Mouse (Mus musculus): Measurements from ENCODE around the gene Gstp2. TPM values are rescaled to one million over a fixed set of nuclear protein-coding genes. Genes with fewer than 3 reads are reported as not detected.
"Not testable (repeated sequence)": the region's sequence is repeated elsewhere in the genome, so short reads cannot be mapped to it uniquely, and the experiment has no call there.

The Gstp2 gene
- total and polyA plus RNA-seq, 2 experiments from 2014 or later, result 9.7 to 17.0 TPM

GRCm38 (mm10) chr19:4068717-4069410 is 23.0 kb upstream of the Gstp2 start:
- Histone ChIP-seq H3K4me1 (ENCODE audit: control insufficient read depth, insufficient read depth) (no peaks in the 10 kb centered on the region), H3K4me3 (ENCODE audit: low read depth, low read length) (no peak overlapping the region), H3K27me3 (ENCODE audit: control insufficient read depth, insufficient read depth, low read length) (no peaks in the 10 kb centered on the region), H3K9me3 (replicated peaks; ENCODE audit: control insufficient read depth, low read length) (no peaks in the 10 kb centered on the region), H3K27ac (ENCODE audit: low read depth) (no peak overlapping the region), H3K36me3 (replicated peaks; ENCODE audit: control insufficient read depth, insufficient read depth, low read length) (no peaks in the 10 kb centered on the region), H3K9ac (replicated peaks; ENCODE audit: low read depth, low read length) (no peak overlapping the region), H3K4me2 (ENCODE audit: low read depth, low read length) (no peak overlapping the region)
- DNase-seq (ENCODE audit: low spot score) (no peak), ATAC-seq (ENCODE audit: insufficient read depth, low read depth) (no peak)
- no peak for TF ChIP-seq CTCF (IDR thresholded peaks at IDR 0.05; ENCODE audit: low read depth)
- no peak for TF ChIP-seq EP300 (IDR thresholded peaks at IDR 0.05; ENCODE audit: low read depth)
- 76% methylated on average over 15 of the region's 15 CpGs for WGBS

DNA sequence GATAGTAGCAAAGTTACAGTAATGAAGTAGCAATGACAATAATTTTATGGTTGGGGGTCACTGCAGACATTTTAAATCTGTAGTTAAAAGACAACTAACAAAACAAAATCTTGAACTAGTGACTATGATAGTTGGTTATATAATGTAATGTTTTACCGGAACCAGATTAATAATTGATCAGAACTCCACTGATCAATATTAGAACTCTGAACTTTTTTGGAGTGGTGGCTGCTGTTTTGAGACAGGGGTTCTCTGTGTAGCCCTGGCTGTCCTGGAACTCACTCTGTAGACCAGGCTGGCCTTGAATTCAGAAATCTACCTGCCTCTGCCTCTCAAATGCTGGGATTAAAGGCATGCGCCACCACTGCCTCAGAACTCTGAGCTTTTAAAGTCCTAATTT is 22.4 kb upstream of the Gstp2 start:
- not testable (repeated sequence) for H3K36me3 ChIP-seq (replicated peaks; ENCODE audit: control insufficient read depth, insufficient read depth, low read length); H3K27ac ChIP-seq (ENCODE audit: low read depth); H3K4me1 ChIP-seq (ENCODE audit: control insufficient read depth, insufficient read depth); ATAC-seq (ENCODE audit: insufficient read depth, low read depth); H3K4me3 ChIP-seq (ENCODE audit: low read depth, low read length); H3K9me3 ChIP-seq (replicated peaks; ENCODE audit: control insufficient read depth, low read length); DNase-seq (ENCODE audit: low spot score); H3K9ac ChIP-seq (replicated peaks; ENCODE audit: low read depth, low read length); H3K4me2 ChIP-seq (ENCODE audit: low read depth, low read length); H3K27me3 ChIP-seq (ENCODE audit: control insufficient read depth, insufficient read depth, low read length)
- WGBS, result 93% methylated on average over 2 of the region's 2 CpGs

DNA sequence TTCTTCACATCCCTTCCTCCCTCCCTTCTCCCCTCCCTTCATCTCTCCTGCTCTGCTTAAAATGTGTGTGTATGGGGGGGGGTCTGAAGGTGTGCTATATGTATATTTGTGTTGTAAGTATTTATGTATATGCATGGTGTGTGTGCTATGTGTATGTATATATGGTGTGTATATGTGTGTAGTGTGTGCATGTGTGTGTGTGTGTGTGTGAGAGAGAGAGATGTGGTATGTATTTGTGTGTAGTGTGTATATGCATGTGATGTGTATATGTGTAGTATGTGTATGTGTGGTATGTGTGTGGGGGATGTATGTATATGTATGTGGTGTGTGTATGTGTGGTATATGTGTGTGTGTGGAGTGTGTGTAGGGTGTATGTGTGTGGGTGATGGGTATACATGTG is 21.1 kb upstream of the Gstp2 start:
- no peaks in the 10 kb centered on the region for H3K4me1 ChIP-seq (ENCODE audit: control insufficient read depth, insufficient read depth)
- H3K4me2 ChIP-seq (ENCODE audit: low read depth, low read length), result no peak overlapping the region
- no peaks in the 10 kb centered on the region for H3K36me3 ChIP-seq (replicated peaks; ENCODE audit: control insufficient read depth, insufficient read depth, low read length)
- no peak overlapping the region for H3K27ac ChIP-seq (ENCODE audit: low read depth)
- H3K9me3 ChIP-seq (replicated peaks; ENCODE audit: control insufficient read depth, low read length), result no peaks in the 10 kb centered on the region
- H3K4me3 ChIP-seq (ENCODE audit: low read depth, low read length), result no peak overlapping the region
- TF ChIP-seq CTCF (IDR thresholded peaks at IDR 0.05; ENCODE audit: low read depth) (no peak), EP300 (IDR thresholded peaks at IDR 0.05; ENCODE audit: low read depth) (no peak)
- no peak overlapping the region for H3K9ac ChIP-seq (replicated peaks; ENCODE audit: low read depth, low read length)
- ATAC-seq (ENCODE audit: insufficient read depth, low read depth) (no peak), DNase-seq (ENCODE audit: low spot score) (no peak)
- no peaks in the 10 kb centered on the region for H3K27me3 ChIP-seq (ENCODE audit: control insufficient read depth, insufficient read depth, low read length)

GRCm38 (mm10) chr19:4066280-4066679 is 20.5 kb upstream of the Gstp2 start:
- Histone ChIP-seq H3K4me1 (ENCODE audit: control insufficient read depth, insufficient read depth) (no peaks in the 10 kb centered on the region), H3K36me3 (replicated peaks; ENCODE audit: control insufficient read depth, insufficient read depth, low read length) (no peaks in the 10 kb centered on the region), H3K27me3 (ENCODE audit: control insufficient read depth, insufficient read depth, low read length) (no peaks in the 10 kb centered on the region), H3K4me3 (ENCODE audit: low read depth, low read length) (no peak overlapping the region), H3K27ac (ENCODE audit: low read depth) (no peak overlapping the region), H3K9ac (replicated peaks; ENCODE audit: low read depth, low read length) (no peak overlapping the region), H3K4me2 (ENCODE audit: low read depth, low read length) (no peak overlapping the region), H3K9me3 (replicated peaks; ENCODE audit: control insufficient read depth, low read length) (no peaks in the 10 kb centered on the region)
- 76% methylated on average over 6 of the region's 6 CpGs for WGBS
- TF ChIP-seq EP300 (IDR thresholded peaks at IDR 0.05; ENCODE audit: low read depth), result no peak
- no peak for TF ChIP-seq CTCF (IDR thresholded peaks at IDR 0.05; ENCODE audit: low read depth)
- ATAC-seq (ENCODE audit: insufficient read depth, low read depth), result no peak
- DNase-seq (ENCODE audit: low spot score), result no peak

DNA sequence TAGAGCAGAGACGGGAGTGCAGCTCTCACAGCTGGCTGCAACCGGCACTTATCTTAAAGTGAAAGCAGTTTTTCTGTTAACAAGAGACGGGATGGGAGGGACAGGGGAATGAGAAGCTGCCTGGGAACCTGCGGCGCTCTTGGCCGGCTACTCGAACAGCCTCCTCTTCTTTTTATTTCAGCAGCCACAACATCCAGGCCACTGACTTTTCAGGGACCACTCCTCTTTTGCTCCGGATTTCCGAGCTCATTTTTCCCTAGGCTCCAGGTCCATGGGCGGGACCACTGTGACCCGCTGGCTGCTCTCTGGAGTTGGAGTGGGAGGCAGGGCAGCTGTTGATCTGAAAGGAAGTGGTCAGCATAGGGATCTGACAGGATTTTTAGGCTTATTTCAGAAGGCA is 18.7 kb upstream of the Gstp2 start:
- not testable (repeated sequence) for H3K36me3 ChIP-seq (replicated peaks; ENCODE audit: control insufficient read depth, insufficient read depth, low read length); H3K4me1 ChIP-seq (ENCODE audit: control insufficient read depth, insufficient read depth); H3K27me3 ChIP-seq (ENCODE audit: control insufficient read depth, insufficient read depth, low read length); DNase-seq (ENCODE audit: low spot score); H3K9ac ChIP-seq (replicated peaks; ENCODE audit: low read depth, low read length); ATAC-seq (ENCODE audit: insufficient read depth, low read depth); H3K9me3 ChIP-seq (replicated peaks; ENCODE audit: control insufficient read depth, low read length)
- H3K4me2 ChIP-seq (ENCODE audit: low read depth, low read length), result 0 out of 2 replicates have a peak overlapping the region, but pooled peaks have one; percentile 27
- H3K4me3 ChIP-seq (ENCODE audit: low read depth, low read length), result peak overlapping the region; percentile 19; the same call in 1 of the 2 replicates
- peak overlapping the region; percentile 62; the same call in 1 of the 2 replicates for H3K27ac ChIP-seq (ENCODE audit: low read depth)
- WGBS, result 0% methylated on average over 1 of the region's 11 CpGs

- not testable (repeated sequence) for H3K4me2 ChIP-seq (ENCODE audit: low read depth, low read length); H3K9ac ChIP-seq (replicated peaks; ENCODE audit: low read depth, low read length); H3K4me3 ChIP-seq (ENCODE audit: low read depth, low read length); H3K36me3 ChIP-seq (replicated peaks; ENCODE audit: control insufficient read depth, insufficient read depth, low read length); H3K9me3 ChIP-seq (replicated peaks; ENCODE audit: control insufficient read depth, low read length); ATAC-seq (ENCODE audit: insufficient read depth, low read depth); H3K27me3 ChIP-seq (ENCODE audit: control insufficient read depth, insufficient read depth, low read length); DNase-seq (ENCODE audit: low spot score); H3K4me1 ChIP-seq (ENCODE audit: control insufficient read depth, insufficient read depth)
- H3K27ac ChIP-seq (ENCODE audit: low read depth), result peak overlapping the region; percentile 55; the same call in 1 of the 2 replicates
- 48% methylated on average over 2 of the region's 4 CpGs for WGBS
Observed at GRCm38 (mm10) chr19:4063357-4063756, 17.5 kb upstream of the Gstp2 start.
